Mouse (Mus musculus): Measurements from ENCODE around the gene Kcnma1. TPM values are rescaled to one million over a fixed set of nuclear protein-coding genes. Genes with fewer than 3 reads are reported as not detected.

Gene Kcnma1
- under 1 TPM in 1 of 2 experiments, not detected in 1; 0.77 TPM for polyA plus RNA-seq (2017; shearing (Covaris generic))

DNA sequence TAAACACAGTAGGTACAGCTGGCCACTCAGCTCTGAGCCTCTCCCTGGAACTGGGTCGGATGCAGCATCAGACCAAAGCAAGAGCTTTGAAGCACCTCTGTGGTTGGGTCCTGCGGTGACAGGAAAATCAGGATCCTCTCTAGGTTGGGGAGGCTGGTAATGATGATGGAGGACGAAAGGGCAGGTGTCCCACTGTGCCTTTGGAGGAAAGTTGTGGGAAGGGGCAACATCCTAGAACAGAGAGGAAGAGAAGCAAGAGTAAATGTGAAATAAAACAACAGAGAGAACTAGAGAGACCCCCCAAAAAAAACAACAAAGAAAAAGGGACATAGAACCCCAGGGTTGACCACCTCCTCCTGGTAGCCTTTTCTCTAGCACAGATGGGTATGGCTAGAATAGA, at the start of gene Kcnma1:
Gene Kcnma1 (minus strand): TSS at position 101 of the 400 bp plus-strand sequence.

Other genes starting within 250 kb of the Kcnma1 start
- gene Dlg5, start 231.4 kb upstream of the Kcnma1 start, polyA plus RNA-seq (2017; shearing (Covaris generic)), result 1 to 10 TPM in 1 of 2 experiments, under 1 TPM in 1; 0.27 to 1.1 TPM